Mouse (Mus musculus) megakaryocyte, embryonic 14.5 days (primary cell): ENCODE data around the gene Olfr317. TPM values are rescaled to one million over a fixed set of nuclear protein-coding genes. Genes with fewer than 3 reads are reported as not detected.
"Not testable (repeated sequence)": the region's sequence is repeated elsewhere in the genome, so short reads cannot be mapped to it uniquely, and the experiment has no call there.

Source experiments
- H3K27me3 ChIP-seq: replicated peaks from 2 replicates; pipeline ENCODE3; 2012; ENCODE audit warnings: inconsistent platforms
- H3K36me3 ChIP-seq: replicated peaks from 2 replicates; pipeline ENCODE3; 2012; ENCODE audit warnings: low read length, inconsistent platforms, mixed read lengths
- H3K4me1 ChIP-seq: 2 replicates; pipeline ENCODE4 v1.6.1; 2012; ENCODE audit warnings: inconsistent platforms
- H3K4me3 ChIP-seq: replicated peaks from 2 replicates; pipeline ENCODE3; 2012; ENCODE audit warnings: moderate library complexity, mild to moderate bottlenecking, inconsistent platforms
- H3K9me3 ChIP-seq: 2 replicates; pipeline ENCODE4 v1.6.1; 2012; ENCODE audit warnings: inconsistent platforms
- FLI1 ChIP-seq: IDR thresholded peaks from 2 replicates; pipeline ENCODE4 v1.6.1; 2012; ENCODE audit warnings: low read length, inconsistent platforms, mixed read lengths
- GATA1 ChIP-seq: IDR thresholded peaks from 3 replicates; pipeline ENCODE4 v1.6.1; 2012; ENCODE audit warnings: mixed read lengths, low read length, inconsistent platforms, borderline replicate concordance
- polyA plus RNA-seq: library from polyadenylated mRNA; stranded (reverse); fragments of >175 nt; gene quantifications from 2 replicates; pipeline ENCODE4 v1.2.3, GENCODE M21; 2012; ENCODE audit warnings: low replicate concordance; ENCODE audit not compliant: insufficient read depth

The Olfr317 gene
- polyA plus RNA-seq, 1 experiment = not detected

DNA sequence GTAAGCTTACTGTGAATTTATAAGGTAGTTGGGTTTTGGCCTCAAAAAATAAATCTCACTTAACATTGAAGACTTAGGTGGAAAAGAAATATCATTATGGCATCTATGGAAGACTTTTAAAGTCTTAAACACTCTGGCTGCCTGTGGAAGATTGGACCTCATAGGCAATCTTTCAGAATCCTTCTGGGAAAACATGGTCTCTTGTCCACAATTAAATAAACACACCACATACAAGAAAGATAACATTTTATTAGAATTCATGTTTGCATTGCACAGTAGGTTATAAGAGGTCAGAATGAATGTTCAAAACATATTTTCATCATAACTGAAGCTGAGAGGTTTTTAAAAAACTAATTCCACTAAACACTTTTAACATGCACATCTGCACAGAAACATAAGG, 15.1 kb downstream of the Olfr317 start, which contains the start of gene Olfr318:
Gene Olfr318, minus strand, starts transcription at position 101 of the 400 bp plus-strand sequence.
- H3K36me3 ChIP-seq = no peaks in the 10 kb centered on the region
- no peaks in the 10 kb centered on the region for H3K4me1 ChIP-seq
- no peaks in the 10 kb centered on the region for H3K9me3 ChIP-seq
- no peaks in the 10 kb centered on the region for H3K27me3 ChIP-seq
- no peak within 1 kb of the TSS for H3K4me3 ChIP-seq
- TF ChIP-seq FLI1 = no peak
- no peak for TF ChIP-seq GATA1

DNA sequence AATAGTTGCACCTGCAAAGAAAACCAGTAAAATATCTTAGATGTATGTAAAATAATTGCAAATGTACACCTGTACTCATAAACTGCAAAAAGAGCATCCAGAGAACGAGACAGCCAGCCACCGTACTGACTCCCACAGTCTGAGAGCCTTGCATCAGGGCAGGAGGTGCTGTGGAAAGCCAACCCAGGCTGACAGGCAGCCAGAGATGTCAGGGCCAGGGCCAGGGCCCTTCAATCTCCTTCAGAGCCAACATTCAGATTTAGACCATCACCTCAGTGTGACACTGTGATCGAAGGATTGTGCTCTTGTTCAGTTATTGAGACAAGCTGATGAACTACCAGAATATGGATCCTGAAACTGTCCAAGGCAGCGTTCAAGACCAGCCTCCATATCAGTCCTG, 19.3 kb downstream of the Olfr317 start:
- no peak for TF ChIP-seq FLI1
- TF ChIP-seq GATA1 = no peak
- Histone ChIP-seq H3K9me3 (no peaks in the 10 kb centered on the region), H3K36me3 (no peaks in the 10 kb centered on the region), H3K4me1 (no peaks in the 10 kb centered on the region), H3K27me3 (no peaks in the 10 kb centered on the region), H3K4me3 (no peak overlapping the region)

DNA sequence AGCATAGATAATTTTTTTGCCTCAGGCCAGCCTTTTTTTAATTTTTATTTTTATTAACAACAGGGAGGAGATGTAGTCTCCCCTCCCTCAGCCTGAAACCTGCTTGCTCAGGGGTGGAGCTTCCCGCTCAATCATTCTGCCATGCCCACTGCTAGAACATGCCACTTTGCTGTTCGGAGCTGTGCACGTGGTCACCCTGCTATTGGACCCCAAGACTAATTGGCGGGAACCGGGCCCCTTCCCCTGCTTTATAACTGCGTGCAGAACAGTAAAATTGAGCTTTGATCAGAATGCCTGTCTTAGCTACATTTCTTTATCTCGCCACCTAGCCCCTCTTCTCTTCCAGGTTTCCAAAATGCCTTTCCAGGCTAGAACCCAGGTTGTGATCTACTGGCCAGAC, 21.3 kb downstream of the Olfr317 start:
- not testable (repeated sequence) for H3K4me1 ChIP-seq, H3K9me3 ChIP-seq, H3K36me3 ChIP-seq, H3K27me3 ChIP-seq, H3K4me3 ChIP-seq

DNA sequence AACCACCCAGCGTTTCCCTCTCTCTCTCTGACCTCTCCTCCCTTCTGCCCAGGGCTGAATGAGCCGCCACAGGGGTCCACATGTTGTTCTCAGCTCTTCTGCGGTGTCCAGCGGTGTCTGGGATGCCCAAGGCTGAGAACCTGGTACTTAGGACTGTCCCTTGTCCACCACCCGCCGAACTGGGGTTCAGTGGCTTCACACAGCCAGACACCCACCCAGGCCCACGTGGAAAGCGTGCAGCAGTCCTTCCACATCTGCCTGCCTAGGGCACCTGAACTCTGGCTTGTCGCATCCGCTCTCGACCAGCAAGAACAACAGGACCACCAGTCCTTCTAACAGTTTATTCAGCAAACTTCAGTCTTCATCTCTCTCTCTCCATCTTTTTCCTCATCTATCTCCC, 29.9 kb downstream of the Olfr317 start:
- H3K36me3 ChIP-seq = no peaks in the 10 kb centered on the region
- no peaks in the 10 kb centered on the region for H3K9me3 ChIP-seq
- H3K4me3 ChIP-seq = no peak overlapping the region
- peaks cover 2% of the 10 kb centered on the region for H3K27me3 ChIP-seq
- no peak for TF ChIP-seq FLI1
- no peak for TF ChIP-seq GATA1
- no peaks in the 10 kb centered on the region for H3K4me1 ChIP-seq

DNA sequence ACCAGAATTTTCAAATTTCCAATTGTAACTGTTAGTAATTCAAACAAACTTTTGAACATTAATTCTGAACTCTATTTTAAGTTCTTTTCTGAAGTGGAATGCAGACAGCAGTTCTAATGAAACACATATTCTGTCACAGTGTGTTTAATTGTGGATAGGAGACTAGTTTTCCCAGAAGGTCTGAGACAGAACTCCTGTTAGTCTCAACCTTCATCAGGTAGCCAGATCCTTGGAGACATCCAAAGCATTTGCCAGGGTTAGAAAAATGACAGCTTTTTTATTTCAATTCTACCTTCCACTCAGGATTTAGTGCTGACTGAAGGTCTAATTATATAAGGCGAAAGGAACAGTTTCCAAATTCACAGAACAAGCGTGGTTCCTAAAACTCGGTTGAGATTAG, 40.1 kb downstream of the Olfr317 start, which contains the start of gene Olfr319:
Gene Olfr319, plus strand, starts transcription at position 301 of the 400 bp plus-strand sequence.
- Histone ChIP-seq H3K27me3 (no peaks in the 10 kb centered on the region), H3K9me3 (peaks cover 19% of the 10 kb centered on the region), H3K36me3 (no peaks in the 10 kb centered on the region), H3K4me1 (0 out of 2 replicates have a peak, but pooled peaks cover 8% of the 10 kb centered on the region), H3K4me3 (no peak within 1 kb of the TSS)
- TF ChIP-seq GATA1 (no peak), FLI1 (no peak)

Other genes starting within 250 kb of the Olfr317 start
- not detected in 2 replicates for gene Olfr332, start 246.7 kb downstream of the Olfr317 start, polyA plus RNA-seq
- gene Olfr331, start 236.6 kb downstream of the Olfr317 start, polyA plus RNA-seq = not detected in 2 replicates
- not detected in 2 replicates for gene Olfr330, start 204.4 kb downstream of the Olfr317 start, polyA plus RNA-seq
- gene Olfr329-ps, start 192.8 kb downstream of the Olfr317 start, polyA plus RNA-seq = not detected in 2 replicates
- 0.44 TPM in 1 of 2 replicates, not detected in the other for gene Olfr328, start 183.6 kb downstream of the Olfr317 start, polyA plus RNA-seq
- gene Olfr224, start 168.7 kb downstream of the Olfr317 start, polyA plus RNA-seq = not detected in 2 replicates
- gene Olfr325, start 161.5 kb downstream of the Olfr317 start, polyA plus RNA-seq = not detected in 2 replicates
- gene Olfr324, start 144.1 kb downstream of the Olfr317 start, polyA plus RNA-seq = not detected in 2 replicates
- not detected in 2 replicates for gene 2210407C18Rik, start 123.1 kb downstream of the Olfr317 start, polyA plus RNA-seq
- gene Olfr323, start 108.7 kb downstream of the Olfr317 start, polyA plus RNA-seq = not detected in 2 replicates
- 7.9 and 18.0 TPM in 2 replicates for gene Trim58, start 98.7 kb downstream of the Olfr317 start, polyA plus RNA-seq
- gene Olfr322, start 80.4 kb downstream of the Olfr317 start, polyA plus RNA-seq = not detected in 2 replicates
- not detected in 2 replicates for gene Olfr320, start 58.1 kb downstream of the Olfr317 start, polyA plus RNA-seq
- gene Olfr319, start 40.0 kb downstream of the Olfr317 start, polyA plus RNA-seq = not detected in 2 replicates
- not detected in 2 replicates for gene Olfr318, start 15.2 kb downstream of the Olfr317 start, polyA plus RNA-seq
- not detected in 2 replicates for gene Olfr316, start 13.5 kb upstream of the Olfr317 start, polyA plus RNA-seq
- gene Olfr315, start 34.0 kb upstream of the Olfr317 start, polyA plus RNA-seq = not detected in 2 replicates
- gene Olfr314, start 43.7 kb upstream of the Olfr317 start, polyA plus RNA-seq = 3.7 TPM in 1 of 2 replicates, not detected in the other
- not detected in 2 replicates for gene Fam183b, start 62.7 kb upstream of the Olfr317 start, polyA plus RNA-seq
- gene Olfr313, start 75.8 kb upstream of the Olfr317 start, polyA plus RNA-seq = not detected in 2 replicates
- not detected in 2 replicates for gene Olfr312, start 90.0 kb upstream of the Olfr317 start, polyA plus RNA-seq
- not detected in 2 replicates for gene Olfr311, start 100.0 kb upstream of the Olfr317 start, polyA plus RNA-seq
- not detected in 2 replicates for gene Gm12258, start 107.9 kb upstream of the Olfr317 start, polyA plus RNA-seq
- gene 2810021J22Rik, start 128.0 kb upstream of the Olfr317 start, polyA plus RNA-seq = 0.32 TPM in 1 of 2 replicates, not detected in the other
- gene Zfp39, start 165.0 kb upstream of the Olfr317 start, polyA plus RNA-seq = 0.11 TPM in 1 of 2 replicates, not detected in the other
- gene Btnl10, start 178.7 kb upstream of the Olfr317 start, polyA plus RNA-seq = not detected in 2 replicates
- 271 and 450 TPM in 2 replicates for gene Rnf187, start 199.7 kb upstream of the Olfr317 start, polyA plus RNA-seq
- 5.3 and 6.7 TPM in 2 replicates for gene Hist3h2ba, start 209.7 kb upstream of the Olfr317 start, polyA plus RNA-seq
- 16.9 TPM in 1 of 2 replicates, not detected in the other for gene Hist3h2a, start 215.5 kb upstream of the Olfr317 start, polyA plus RNA-seq
- gene Trim17, start 215.5 kb upstream of the Olfr317 start, polyA plus RNA-seq = 11.3 and 13.8 TPM in 2 replicates
- 12.8 and 20.1 TPM in 2 replicates for gene Trim11, start 238.9 kb upstream of the Olfr317 start, polyA plus RNA-seq